Mouse (Mus musculus): ENCODE measurements around the gene Nfe2l3.
"Not testable (repeated sequence)": the region's sequence is repeated elsewhere in the genome, so short reads cannot be mapped to it uniquely, and the experiment has no call there.

Nfe2l3 gene

GRCm38 (mm10) chr6:51452927-51453503, 20.5 kb downstream of the Nfe2l3 start:
- DNase-seq: no peak

- no peak for DNase-seq
Observed at GRCm38 (mm10) chr6:51454949-51455348, 22.5 kb downstream of the Nfe2l3 start.

- DNase-seq: no peak
Observed at GRCm38 (mm10) chr6:51456198-51456597, 23.7 kb downstream of the Nfe2l3 start.

GRCm38 (mm10) chr6:51457283-51457682, 24.8 kb downstream of the Nfe2l3 start:
- no peak for DNase-seq

GRCm38 (mm10) chr6:51457770-51458387, 25.4 kb downstream of the Nfe2l3 start:
- DNase-seq: no peak

- no peak for DNase-seq
Observed at GRCm38 (mm10) chr6:51458925-51459312, 26.4 kb downstream of the Nfe2l3 start.

- no peak for DNase-seq
Observed at GRCm38 (mm10) chr6:51459313-51460020, 27.0 kb downstream of the Nfe2l3 start.

- DNase-seq: no peak
Observed at GRCm38 (mm10) chr6:51460021-51460360, 27.5 kb downstream of the Nfe2l3 start.

GRCm38 (mm10) chr6:51460363-51460762, 27.9 kb downstream of the Nfe2l3 start:
- DNase-seq: no peak

GRCm38 (mm10) chr6:51467649-51468048, 35.2 kb downstream of the Nfe2l3 start:
- no peak for DNase-seq

GRCm38 (mm10) chr6:51468891-51469561, 36.6 kb downstream of the Nfe2l3 start:
- peak; percentile 64 to 80 for DNase-seq

GRCm38 (mm10) chr6:51469715-51470310, 37.3 kb downstream of the Nfe2l3 start, which contains the start of gene Hnrnpa2b1:
TSS of gene Hnrnpa2b1 (minus strand) at chr6:51469894.
- peak; percentile 94 to 99 for DNase-seq

- DNase-seq: peak; percentile 75 to 90
Observed at GRCm38 (mm10) chr6:51470311-51471178, 38.1 kb downstream of the Nfe2l3 start, which contains the start of gene Cbx3. TSS of gene Cbx3 (plus strand) at chr6:51470360.

- DNase-seq: no peak
Observed at GRCm38 (mm10) chr6:51471179-51471505, 38.7 kb downstream of the Nfe2l3 start.

GRCm38 (mm10) chr6:51471782-51472181, 39.3 kb downstream of the Nfe2l3 start:
- DNase-seq: no peak

- DNase-seq: no peak
Observed at GRCm38 (mm10) chr6:51472213-51472612, 39.7 kb downstream of the Nfe2l3 start.

- no peak for DNase-seq
Observed at GRCm38 (mm10) chr6:51479136-51479731, 46.8 kb downstream of the Nfe2l3 start.

GRCm38 (mm10) chr6:51481548-51481947, 49.1 kb downstream of the Nfe2l3 start:
- no peak for DNase-seq

- DNase-seq: no peak
Observed at GRCm38 (mm10) chr6:51483861-51484260, 51.4 kb downstream of the Nfe2l3 start.

GRCm38 (mm10) chr6:51484556-51484955, 52.1 kb downstream of the Nfe2l3 start:
- not testable (repeated sequence) for DNase-seq

- DNase-seq: no peak
Observed at GRCm38 (mm10) chr6:51485646-51486045, 53.2 kb downstream of the Nfe2l3 start.
